Mouse (Mus musculus): ENCODE results near the gene Lmf1. TPM values are rescaled to one million over a fixed set of nuclear protein-coding genes. Genes with fewer than 3 reads are reported as not detected.

Gene Lmf1
- polyA plus RNA-seq, 1 experiment from 2014 or later: 24.0 TPM

DNA sequence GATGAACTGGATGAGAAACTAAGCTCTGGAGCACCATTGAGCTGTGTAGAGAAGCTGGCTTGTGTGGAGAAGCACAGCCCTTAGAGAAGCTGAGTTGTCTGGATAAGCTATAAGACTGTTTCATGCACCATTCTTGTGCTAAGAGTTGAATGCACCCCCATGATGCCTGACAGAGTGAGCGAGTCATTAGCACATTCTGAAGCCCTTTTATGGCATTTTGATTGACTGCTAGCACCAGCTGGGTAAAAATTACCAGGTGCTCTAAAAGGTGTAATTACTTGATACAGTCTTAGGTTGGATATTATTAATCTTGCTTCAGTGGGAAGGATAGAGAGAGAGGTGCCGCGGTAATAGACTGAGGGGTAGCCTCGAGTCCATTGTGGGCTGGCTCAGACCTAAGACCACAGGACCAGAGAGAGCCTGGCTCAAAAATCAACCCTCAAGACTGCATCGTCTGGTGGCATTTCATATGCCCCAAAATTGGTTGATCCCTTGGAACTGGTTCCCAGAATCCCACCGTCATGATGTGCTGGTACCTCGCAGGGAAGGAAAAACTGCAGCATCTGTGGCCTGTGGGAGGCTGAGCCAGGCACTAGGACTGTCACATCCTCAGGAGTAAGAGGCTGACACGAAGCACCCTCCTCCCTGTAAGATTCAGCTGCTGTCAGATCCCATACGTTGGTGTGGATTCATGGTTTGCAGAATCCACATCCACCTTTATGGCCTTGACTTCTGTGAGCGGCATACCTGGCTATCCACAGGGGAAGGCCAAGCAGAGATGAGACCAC is 36.0 kb downstream of the Lmf1 start:
- H3K4me3 ChIP-seq: no peak overlapping the region
- WGBS: 95% methylated on average over 10 of the region's 10 CpGs
- H3K36me3 ChIP-seq (replicated peaks): peaks cover 44% of the 10 kb centered on the region
- H3K27me3 ChIP-seq (ENCODE audit: poor library complexity, severe bottlenecking): no peaks in the 10 kb centered on the region
- H3K4me1 ChIP-seq: peaks cover 23% of the 10 kb centered on the region
- no peak overlapping the region for H3K27ac ChIP-seq
- H3K9me3 ChIP-seq: no peaks in the 10 kb centered on the region
- DNase-seq (ENCODE audit: extremely low spot score, low spot score): no peak

- Histone ChIP-seq H3K36me3 (replicated peaks) (peaks cover 42% of the 10 kb centered on the region), H3K4me3 (no peak overlapping the region), H3K27me3 (ENCODE audit: poor library complexity, severe bottlenecking) (no peaks in the 10 kb centered on the region), H3K4me1 (peaks cover 23% of the 10 kb centered on the region), H3K27ac (0 out of 2 replicates have a peak overlapping the region, but pooled peaks have one; percentile 30), H3K9me3 (peaks cover 6% of the 10 kb centered on the region; the same call in 1 of the 2 replicates)
- no peak for DNase-seq (ENCODE audit: extremely low spot score, low spot score)
- WGBS: 87% methylated on average over 16 of the region's 16 CpGs
These were observed 39.7 kb downstream of the Lmf1 start for GRCm38 (mm10) chr17:25618508-25619056.

- peak overlapping the region; percentile 66 for H3K27ac ChIP-seq
- H3K4me3 ChIP-seq: no peak overlapping the region
- 89% methylated on average over 4 of the region's 4 CpGs for WGBS
- DNase-seq (ENCODE audit: extremely low spot score, low spot score): no peak
- peaks cover 52% of the 10 kb centered on the region for H3K4me1 ChIP-seq
- H3K9me3 ChIP-seq: peaks cover 6% of the 10 kb centered on the region; the same call in 1 of the 2 replicates
- peaks cover 23% of the 10 kb centered on the region for H3K36me3 ChIP-seq (replicated peaks)
- no peaks in the 10 kb centered on the region for H3K27me3 ChIP-seq (ENCODE audit: poor library complexity, severe bottlenecking)
These were observed 44.6 kb downstream of the Lmf1 start for GRCm38 (mm10) chr17:25623441-25623840.

GRCm38 (mm10) chr17:25623935-25624334 is 45.0 kb downstream of the Lmf1 start:
- peak overlapping the region; percentile 66 for H3K27ac ChIP-seq
- H3K4me1 ChIP-seq: peaks cover 49% of the 10 kb centered on the region
- H3K9me3 ChIP-seq: peaks cover 6% of the 10 kb centered on the region; the same call in 1 of the 2 replicates
- 59% methylated on average over 11 of the region's 11 CpGs for WGBS
- no peak overlapping the region for H3K4me3 ChIP-seq
- DNase-seq (ENCODE audit: extremely low spot score, low spot score): no peak
- H3K27me3 ChIP-seq (ENCODE audit: poor library complexity, severe bottlenecking): no peaks in the 10 kb centered on the region
- peaks cover 22% of the 10 kb centered on the region for H3K36me3 ChIP-seq (replicated peaks)

- H3K27me3 ChIP-seq (ENCODE audit: poor library complexity, severe bottlenecking): no peaks in the 10 kb centered on the region
- WGBS: 54% methylated on average over 13 of the region's 13 CpGs
- no peak overlapping the region for H3K4me3 ChIP-seq
- peaks cover 6% of the 10 kb centered on the region; the same call in 1 of the 2 replicates for H3K9me3 ChIP-seq
- DNase-seq (ENCODE audit: extremely low spot score, low spot score): no peak
- peaks cover 22% of the 10 kb centered on the region for H3K36me3 ChIP-seq (replicated peaks)
- H3K4me1 ChIP-seq: peaks cover 46% of the 10 kb centered on the region
- peak overlapping the region; percentile 66 for H3K27ac ChIP-seq
These were observed 45.7 kb downstream of the Lmf1 start for GRCm38 (mm10) chr17:25624446-25625119.

DNA sequence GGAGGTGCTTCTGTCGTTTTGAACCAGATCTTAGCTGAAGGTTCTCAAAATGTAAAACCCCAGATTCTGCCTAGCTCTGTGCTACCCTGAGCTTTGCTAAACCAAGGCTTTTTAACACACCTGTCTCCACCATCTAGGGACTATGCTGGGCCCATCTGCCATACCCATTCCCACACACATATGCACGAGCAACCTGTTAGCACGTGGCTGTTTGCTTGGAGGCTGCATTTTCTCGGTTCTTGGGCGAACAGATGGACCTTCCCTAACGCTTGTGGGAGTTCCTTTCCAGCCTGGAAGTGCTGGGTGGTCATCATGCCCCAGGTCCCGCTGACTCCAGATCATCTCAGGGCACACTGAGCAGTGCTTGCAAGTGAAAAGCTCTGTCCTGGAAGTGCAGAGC is 46.4 kb downstream of the Lmf1 start:
- DNase-seq (ENCODE audit: extremely low spot score, low spot score): no peak
- peaks cover 6% of the 10 kb centered on the region; the same call in 1 of the 2 replicates for H3K9me3 ChIP-seq
- H3K27me3 ChIP-seq (ENCODE audit: poor library complexity, severe bottlenecking): no peaks in the 10 kb centered on the region
- peaks cover 40% of the 10 kb centered on the region for H3K4me1 ChIP-seq
- H3K27ac ChIP-seq: peak overlapping the region; percentile 66
- 85% methylated on average over 7 of the region's 7 CpGs for WGBS
- no peak overlapping the region for H3K4me3 ChIP-seq
- H3K36me3 ChIP-seq (replicated peaks): peaks cover 20% of the 10 kb centered on the region

GRCm38 (mm10) chr17:25626196-25627043 is 47.5 kb downstream of the Lmf1 start:
- Histone ChIP-seq H3K36me3 (replicated peaks) (peaks cover 13% of the 10 kb centered on the region), H3K27ac (peak overlapping the region; percentile 66), H3K4me3 (no peak overlapping the region), H3K27me3 (ENCODE audit: poor library complexity, severe bottlenecking) (no peaks in the 10 kb centered on the region), H3K4me1 (peaks cover 40% of the 10 kb centered on the region), H3K9me3 (peaks cover 2% of the 10 kb centered on the region; the same call in 1 of the 2 replicates)
- WGBS: 73% methylated on average over 20 of the region's 20 CpGs
- DNase-seq (ENCODE audit: extremely low spot score, low spot score): no peak

GRCm38 (mm10) chr17:25630313-25630712 is 51.4 kb downstream of the Lmf1 start:
- H3K27ac ChIP-seq: no peak overlapping the region
- no peaks in the 10 kb centered on the region for H3K9me3 ChIP-seq
- no peak for DNase-seq (ENCODE audit: extremely low spot score, low spot score)
- peaks cover 42% of the 10 kb centered on the region for H3K36me3 ChIP-seq (replicated peaks)
- peaks cover 30% of the 10 kb centered on the region for H3K4me1 ChIP-seq
- WGBS: 86% methylated on average over 5 of the region's 5 CpGs
- H3K27me3 ChIP-seq (ENCODE audit: poor library complexity, severe bottlenecking): no peaks in the 10 kb centered on the region
- no peak overlapping the region for H3K4me3 ChIP-seq

GRCm38 (mm10) chr17:25634070-25634469 is 55.2 kb downstream of the Lmf1 start:
- 95% methylated on average over 10 of the region's 10 CpGs for WGBS
- no peak overlapping the region for H3K27ac ChIP-seq

DNA sequence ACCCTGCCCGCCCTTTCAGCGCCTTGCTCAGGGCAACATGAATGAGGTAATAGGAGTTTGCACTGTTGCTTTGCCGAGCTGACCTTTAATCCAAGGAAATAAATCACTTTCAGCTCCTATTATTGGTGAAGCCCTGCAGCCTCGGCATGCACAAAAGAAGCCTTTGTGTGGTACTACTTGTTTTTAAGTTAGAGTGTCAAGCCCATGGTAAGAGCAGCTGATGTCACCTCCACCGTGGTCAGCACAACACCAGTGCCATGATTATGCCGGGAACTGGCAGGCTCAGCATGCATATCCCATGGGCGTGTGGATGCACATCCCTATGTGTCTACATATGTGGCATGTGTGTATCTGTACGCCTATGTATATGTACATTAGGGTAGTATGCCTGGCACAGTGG is 56.5 kb downstream of the Lmf1 start:
- 56% methylated on average over 8 of the region's 8 CpGs for WGBS
- Histone ChIP-seq H3K27me3 (ENCODE audit: poor library complexity, severe bottlenecking) (no peaks in the 10 kb centered on the region), H3K27ac (peak overlapping the region; percentile 66), H3K4me3 (no peak overlapping the region), H3K9me3 (no peaks in the 10 kb centered on the region), H3K36me3 (replicated peaks) (peaks cover 40% of the 10 kb centered on the region), H3K4me1 (peaks cover 40% of the 10 kb centered on the region)
- DNase-seq (ENCODE audit: extremely low spot score, low spot score): no peak

More at GRCm38 (mm10) chr17:25634070-25634469, 55.2 kb downstream of the Lmf1 start:
- Histone ChIP-seq H3K36me3 (replicated peaks) (peaks cover 42% of the 10 kb centered on the region), H3K9me3 (no peaks in the 10 kb centered on the region), H3K4me1 (peaks cover 36% of the 10 kb centered on the region), H3K27me3 (ENCODE audit: poor library complexity, severe bottlenecking) (no peaks in the 10 kb centered on the region), H3K4me3 (no peak overlapping the region)
- DNase-seq (ENCODE audit: extremely low spot score, low spot score): no peak

DNA sequence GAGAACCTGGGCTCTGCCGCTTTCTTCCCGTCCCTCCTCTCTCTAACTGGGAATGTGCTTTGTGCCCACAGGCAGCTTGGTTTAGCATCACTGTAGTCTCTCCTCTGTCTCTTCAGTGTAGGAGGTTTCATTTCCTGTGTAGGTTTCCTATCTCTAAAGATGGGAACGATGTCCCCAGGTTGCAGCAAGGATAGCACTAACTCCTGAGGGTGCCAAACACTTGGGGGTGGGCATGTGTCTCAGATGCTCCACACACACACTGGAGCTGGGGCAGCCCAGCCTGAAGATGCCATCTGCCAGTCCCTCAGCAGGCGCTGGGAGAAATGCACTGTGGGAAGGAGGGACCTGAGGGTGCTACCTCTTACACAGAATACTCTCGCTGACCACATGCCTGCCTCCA is 56.9 kb downstream of the Lmf1 start:
- Histone ChIP-seq H3K27ac (peak overlapping the region; percentile 66), H3K4me1 (peaks cover 44% of the 10 kb centered on the region), H3K36me3 (replicated peaks) (peaks cover 38% of the 10 kb centered on the region), H3K27me3 (ENCODE audit: poor library complexity, severe bottlenecking) (no peaks in the 10 kb centered on the region), H3K9me3 (no peaks in the 10 kb centered on the region), H3K4me3 (no peak overlapping the region)
- WGBS: 92% methylated on average over 5 of the region's 5 CpGs
- no peak for DNase-seq (ENCODE audit: extremely low spot score, low spot score)

- WGBS: 78% methylated on average over 7 of the region's 7 CpGs
These were observed 59.1 kb downstream of the Lmf1 start for GRCm38 (mm10) chr17:25637986-25638385.

More at GRCm38 (mm10) chr17:25637986-25638385, 59.1 kb downstream of the Lmf1 start:
- H3K36me3 ChIP-seq (replicated peaks): peaks cover 23% of the 10 kb centered on the region
- H3K9me3 ChIP-seq: no peaks in the 10 kb centered on the region
- H3K4me3 ChIP-seq: no peak overlapping the region
- DNase-seq (ENCODE audit: extremely low spot score, low spot score): no peak
- no peaks in the 10 kb centered on the region for H3K27me3 ChIP-seq (ENCODE audit: poor library complexity, severe bottlenecking)
- H3K4me1 ChIP-seq: peaks cover 55% of the 10 kb centered on the region
- peak overlapping the region; percentile 35 for H3K27ac ChIP-seq

Data from forebrain, embryonic 10.5 days (tissue).